Mouse (Mus musculus) macrophage (primary cell): ENCODE data around the gene Fig4. TPM values are rescaled to one million over a fixed set of nuclear protein-coding genes. Genes with fewer than 3 reads are reported as not detected.

ENCODE experiments used
- H3K27ac ChIP-seq: fragments of 350-480 bp; formaldehyde crosslinking; 2 replicates; pipeline ENCODE4 v1.9.0; 2021
- H3K36me3 ChIP-seq: fragments of 350-480 bp; formaldehyde crosslinking; 2 replicates; pipeline ENCODE4 v1.9.0; 2021; ENCODE audit errors: inconsistent target
- H3K4me3 ChIP-seq: fragments of 350-480 bp; formaldehyde crosslinking; 2 replicates; pipeline ENCODE4 v1.9.0; 2021; ENCODE audit errors: inconsistent target
- H3K79me2 ChIP-seq: fragments of 350-480 bp; formaldehyde crosslinking; 2 replicates; pipeline ENCODE4 v1.9.0; 2021; ENCODE audit errors: inconsistent target
- WGBS: methylation state at CpG from one replicate; pipeline ENCODE4 v1.1.7; 2026; ENCODE audit warnings: inconsistent platforms; ENCODE audit not compliant: missing documents; 5-methylcytosine and 5-hydroxymethylcytosine counted together
- polyA plus RNA-seq: library from polyadenylated mRNA; stranded (reverse); fragments of 250-400 nt; gene quantifications from 3 replicates; pipeline ENCODE4 v1.2.4, GENCODE M21; 2018; ENCODE audit warnings: inconsistent platforms

The Fig4 gene
- polyA plus RNA-seq, 1 experiment from 2014 or later, result 48.2 TPM

GRCm38 (mm10) chr10:41218897-41219296 is 84.2 kb downstream of the Fig4 start:
- H3K27ac ChIP-seq, result no peak overlapping the region
- WGBS, result 93% methylated on average over 10 of the region's 10 CpGs
- no peak overlapping the region for H3K4me3 ChIP-seq
- H3K36me3 ChIP-seq, result peaks cover 13% of the 10 kb centered on the region; the same call in 1 of the 2 replicates
- H3K79me2 ChIP-seq, result no peaks in the 10 kb centered on the region

GRCm38 (mm10) chr10:41214083-41214482 is 89.0 kb downstream of the Fig4 start:
- Histone ChIP-seq H3K27ac (no peak overlapping the region), H3K4me3 (no peak overlapping the region)
- 100% methylated on average over 3 of the region's 3 CpGs for WGBS

GRCm38 (mm10) chr10:41209538-41209937 is 93.5 kb downstream of the Fig4 start:
- Histone ChIP-seq H3K4me3 (no peak overlapping the region), H3K27ac (no peak overlapping the region), H3K36me3 (no peaks in the 10 kb centered on the region), H3K79me2 (no peaks in the 10 kb centered on the region)
- WGBS, result 92% methylated on average over 4 of the region's 4 CpGs

More at GRCm38 (mm10) chr10:41214083-41214482, 89.0 kb downstream of the Fig4 start:
- Histone ChIP-seq H3K36me3 (0 out of 2 replicates have a peak, but pooled peaks cover 5% of the 10 kb centered on the region), H3K79me2 (no peaks in the 10 kb centered on the region)

GRCm38 (mm10) chr10:41208860-41209377 is 94.1 kb downstream of the Fig4 start:
- no peaks in the 10 kb centered on the region for H3K36me3 ChIP-seq
- no peaks in the 10 kb centered on the region for H3K79me2 ChIP-seq
- no peak overlapping the region for H3K27ac ChIP-seq
- no peak overlapping the region for H3K4me3 ChIP-seq
- 90% methylated on average over 6 of the region's 6 CpGs for WGBS

- 100% methylated on average over 2 of the region's 2 CpGs for WGBS
- no peaks in the 10 kb centered on the region for H3K36me3 ChIP-seq
- no peak overlapping the region for H3K4me3 ChIP-seq
- H3K27ac ChIP-seq, result no peak overlapping the region
- no peaks in the 10 kb centered on the region for H3K79me2 ChIP-seq
Observed at GRCm38 (mm10) chr10:41205647-41206046, 97.4 kb downstream of the Fig4 start.

GRCm38 (mm10) chr10:41204637-41205315 is 98.3 kb downstream of the Fig4 start:
- H3K4me3 ChIP-seq, result no peak overlapping the region
- H3K27ac ChIP-seq, result no peak overlapping the region
- WGBS, result 94% methylated on average over 11 of the region's 11 CpGs
- H3K36me3 ChIP-seq, result no peaks in the 10 kb centered on the region
- no peaks in the 10 kb centered on the region for H3K79me2 ChIP-seq

GRCm38 (mm10) chr10:41204191-41204590 is 98.9 kb downstream of the Fig4 start:
- no peaks in the 10 kb centered on the region for H3K79me2 ChIP-seq
- 96% methylated on average over 5 of the region's 5 CpGs for WGBS
- H3K27ac ChIP-seq, result no peak overlapping the region
- no peak overlapping the region for H3K4me3 ChIP-seq
- no peaks in the 10 kb centered on the region for H3K36me3 ChIP-seq

GRCm38 (mm10) chr10:41198719-41199118 is 104.3 kb downstream of the Fig4 start:
- WGBS, result 98% methylated on average over 4 of the region's 6 CpGs
- H3K36me3 ChIP-seq, result no peaks in the 10 kb centered on the region
- H3K4me3 ChIP-seq, result no peak overlapping the region
- H3K27ac ChIP-seq, result no peak overlapping the region
- H3K79me2 ChIP-seq, result no peaks in the 10 kb centered on the region

GRCm38 (mm10) chr10:41197788-41198187 is 105.3 kb downstream of the Fig4 start:
- Histone ChIP-seq H3K36me3 (no peaks in the 10 kb centered on the region), H3K27ac (no peak overlapping the region), H3K79me2 (no peaks in the 10 kb centered on the region), H3K4me3 (no peak overlapping the region)
- WGBS, result 100% methylated on average over 5 of the region's 5 CpGs

- H3K4me3 ChIP-seq, result no peak overlapping the region
- H3K36me3 ChIP-seq, result no peaks in the 10 kb centered on the region
- H3K27ac ChIP-seq, result no peak overlapping the region
- 92% methylated on average over 4 of the region's 4 CpGs for WGBS
- H3K79me2 ChIP-seq, result no peaks in the 10 kb centered on the region
Observed at GRCm38 (mm10) chr10:41196295-41196694, 106.8 kb downstream of the Fig4 start.

GRCm38 (mm10) chr10:41189392-41189791 is 113.7 kb downstream of the Fig4 start:
- Histone ChIP-seq H3K36me3 (no peaks in the 10 kb centered on the region), H3K79me2 (no peaks in the 10 kb centered on the region), H3K27ac (no peak overlapping the region), H3K4me3 (no peak overlapping the region)
- 94% methylated on average over 3 of the region's 3 CpGs for WGBS

- H3K27ac ChIP-seq, result no peak overlapping the region
- WGBS, result 96% methylated on average over 3 of the region's 3 CpGs
Observed at GRCm38 (mm10) chr10:41183975-41184374, 119.1 kb downstream of the Fig4 start.

GRCm38 (mm10) chr10:41182644-41183043 is 120.4 kb downstream of the Fig4 start:
- H3K4me3 ChIP-seq, result no peak overlapping the region
- no peak overlapping the region for H3K27ac ChIP-seq
- WGBS, result 42% methylated on average over 6 of the region's 6 CpGs
- no peaks in the 10 kb centered on the region for H3K36me3 ChIP-seq
- no peaks in the 10 kb centered on the region for H3K79me2 ChIP-seq

More at GRCm38 (mm10) chr10:41183975-41184374, 119.1 kb downstream of the Fig4 start:
- Histone ChIP-seq H3K79me2 (no peaks in the 10 kb centered on the region), H3K4me3 (no peak overlapping the region), H3K36me3 (no peaks in the 10 kb centered on the region)

- Histone ChIP-seq H3K4me3 (no peak overlapping the region), H3K27ac (no peak overlapping the region), H3K36me3 (no peaks in the 10 kb centered on the region), H3K79me2 (no peaks in the 10 kb centered on the region)
- WGBS, result 97% methylated on average over 5 of the region's 5 CpGs
Observed at GRCm38 (mm10) chr10:41166141-41166540, 136.9 kb downstream of the Fig4 start.

- H3K27ac ChIP-seq, result no peak overlapping the region
- H3K79me2 ChIP-seq, result no peaks in the 10 kb centered on the region
- H3K4me3 ChIP-seq, result no peak overlapping the region
- no peaks in the 10 kb centered on the region for H3K36me3 ChIP-seq
- 52% methylated on average over 2 of the region's 2 CpGs for WGBS
Observed at GRCm38 (mm10) chr10:41163108-41163507, 140.0 kb downstream of the Fig4 start.
